Mouse (Mus musculus) midbrain, postnatal 0 days (tissue): ENCODE measurements around the gene Olfr521. TPM values are rescaled to one million over a fixed set of nuclear protein-coding genes. Genes with fewer than 3 reads are reported as not detected.
"Not testable (repeated sequence)": the region's sequence is repeated elsewhere in the genome, so short reads cannot be mapped to it uniquely, and the experiment has no call there.

Experiments used
- ATAC-seq: fragments of 200-750 bp; cut with Nextera tagmentation; 2 replicates; pipeline ENCODE4 v1.8.0; 2017; ENCODE audit warnings: moderate number of reproducible peaks, mild to moderate bottlenecking, moderate TSS enrichment, moderate library complexity; ENCODE audit not compliant: low FRiP score
- DNase-seq: peaks from one replicate; pipeline ENCODE4 v3.0.0-alpha.2; 2015; ENCODE audit warnings: low spot score
- H3K27ac ChIP-seq: fragments of 300-500 bp; sonication (generic); 2 replicates; pipeline ENCODE4 v1.5.1; 2014; ENCODE audit warnings: low read depth, mild to moderate bottlenecking, low read length, mixed read lengths
- H3K27me3 ChIP-seq: fragments of 300-500 bp; sonication (generic); 2 replicates; pipeline ENCODE4 v1.6.1; 2014; ENCODE audit warnings: low read length, control low read depth, mixed read lengths; ENCODE audit not compliant: insufficient read depth
- H3K36me3 ChIP-seq: fragments of 300-500 bp; sonication (generic); 2 replicates; pipeline ENCODE4 v1.6.1; 2014; ENCODE audit warnings: low read length, control low read depth, mixed read lengths; ENCODE audit not compliant: insufficient read depth
- H3K4me1 ChIP-seq: fragments of 300-500 bp; sonication (generic); 2 replicates; pipeline ENCODE4 v1.6.1; 2014; ENCODE audit warnings: mild to moderate bottlenecking, control low read depth, antibody characterized with exemption, low read length, mixed read lengths; ENCODE audit not compliant: insufficient read depth
- H3K4me2 ChIP-seq: fragments of 300-500 bp; sonication (generic); 2 replicates; pipeline ENCODE4 v1.6.1; 2014; ENCODE audit warnings: low read depth, mild to moderate bottlenecking, low read length, mixed read lengths; ENCODE audit not compliant: poor library complexity, severe bottlenecking
- H3K4me3 ChIP-seq: fragments of 300-500 bp; sonication (generic); 2 replicates; pipeline ENCODE4 v1.5.1; 2014; ENCODE audit warnings: low read depth, mild to moderate bottlenecking, low read length, moderate library complexity
- H3K9ac ChIP-seq: fragments of 300-500 bp; sonication (generic); replicated peaks from 2 replicates; pipeline ENCODE4 v1.6.1; 2014; ENCODE audit warnings: mild to moderate bottlenecking, low read length, moderate library complexity, mixed read lengths; ENCODE audit not compliant: poor library complexity, severe bottlenecking
- H3K9me3 ChIP-seq: fragments of 300-500 bp; sonication (generic); 2 replicates; pipeline ENCODE4 v1.6.1; 2016; ENCODE audit warnings: low read length, control low read depth
- CTCF ChIP-seq: IDR thresholded peaks from 2 replicates; pipeline ENCODE4 v1.5.1; 2016; ENCODE audit warnings: antibody characterized with exemption, mild to moderate bottlenecking
- WGBS: fragments of 180-500 bp; shearing (Covaris S2); extraction: QIAGEN DNeasy Blood & Tissue Kit; methylation state at CpG from one replicate; pipeline ENCODE4 v1.1.7; 2014; 5-methylcytosine and 5-hydroxymethylcytosine counted together
- polyA plus RNA-seq: library from polyadenylated mRNA; unstranded; fragments of >200 nt; fragmentation: Nextera tagmentation; extraction: Ambion mirVana; gene quantifications from 2 replicates; pipeline ENCODE4 v1.2.1, GENCODE M21; 2015
- total RNA-seq: library from RNA; depleted of rRNA; stranded (reverse); fragments of >200 nt; gene quantifications from 2 replicates; pipeline ENCODE4 v1.2.3, GENCODE M21; 2014

Gene Olfr521
- total and polyA plus RNA-seq, 2 experiments from 2014 or later, result not detected

DNA sequence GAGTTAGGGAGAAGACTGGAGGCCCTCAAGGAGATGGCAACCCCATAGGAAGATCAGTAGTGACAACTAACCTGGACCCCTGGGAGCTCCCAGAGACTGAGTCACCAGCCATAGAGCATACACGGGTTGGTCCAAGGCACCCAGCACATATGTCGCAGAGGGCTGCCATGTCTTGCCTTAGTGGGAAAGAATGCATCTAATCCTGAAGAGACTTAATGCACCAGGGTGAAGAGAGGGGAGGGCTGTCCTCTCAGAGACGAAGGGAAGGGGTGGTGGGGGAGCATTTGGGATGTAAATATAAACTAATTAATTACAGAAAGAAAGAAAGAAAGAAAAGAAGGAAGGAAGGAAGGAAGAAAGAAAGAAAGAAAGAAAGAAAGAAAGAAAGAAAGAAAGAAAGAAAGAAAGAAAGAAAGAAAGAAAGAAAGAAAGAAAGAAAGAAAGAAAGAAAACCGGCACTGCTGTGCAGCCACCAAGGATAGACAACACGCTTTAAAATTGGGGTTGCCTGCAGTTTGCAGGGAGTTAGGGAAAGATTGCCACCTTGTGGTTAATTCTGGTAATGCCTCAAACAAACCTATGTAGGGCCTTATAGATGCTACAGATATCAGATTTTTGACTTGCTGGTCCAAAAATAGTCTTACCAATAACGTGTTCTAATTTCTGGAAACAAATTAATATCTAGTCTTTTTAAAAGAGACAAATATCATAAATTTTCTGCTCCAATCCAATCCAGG is 34.8 kb downstream of the Olfr521 start:
- Histone ChIP-seq H3K9me3 (no peaks in the 10 kb centered on the region), H3K4me2 (no peak overlapping the region), H3K9ac (no peak overlapping the region), H3K27ac (no peak overlapping the region), H3K27me3 (no peaks in the 10 kb centered on the region), H3K36me3 (no peaks in the 10 kb centered on the region), H3K4me3 (no peak overlapping the region), H3K4me1 (0 out of 2 replicates have a peak, but pooled peaks cover 4% of the 10 kb centered on the region)
- 34% methylated on average over 6 of the region's 6 CpGs for WGBS
- ATAC-seq (no peak), DNase-seq (peak; percentile 91)
- peak; percentile 93 for TF ChIP-seq CTCF

GRCm38 (mm10) chr7:99799118-99799517 is 35.8 kb downstream of the Olfr521 start:
- no peaks in the 10 kb centered on the region for H3K36me3 ChIP-seq
- no peaks in the 10 kb centered on the region for H3K9me3 ChIP-seq
- no peak overlapping the region for H3K4me2 ChIP-seq
- H3K9ac ChIP-seq, result no peak overlapping the region
- H3K27ac ChIP-seq, result no peak overlapping the region
- H3K27me3 ChIP-seq, result no peaks in the 10 kb centered on the region
- no peak overlapping the region for H3K4me3 ChIP-seq
- H3K4me1 ChIP-seq, result 0 out of 2 replicates have a peak, but pooled peaks cover 4% of the 10 kb centered on the region
- 79% methylated on average over 7 of the region's 7 CpGs for WGBS
- DNase-seq (no peak), ATAC-seq (no peak)
- TF ChIP-seq CTCF, result no peak

GRCm38 (mm10) chr7:99803535-99803934 is 40.2 kb downstream of the Olfr521 start:
- H3K4me2 ChIP-seq, result no peak overlapping the region
- ATAC-seq, result no peak
- 70% methylated on average over 8 of the region's 8 CpGs for WGBS

GRCm38 (mm10) chr7:99804033-99804432 is 40.7 kb downstream of the Olfr521 start:
- not testable (repeated sequence) for H3K27ac ChIP-seq, H3K4me3 ChIP-seq, DNase-seq, H3K4me1 ChIP-seq, H3K9me3 ChIP-seq, ATAC-seq, H3K27me3 ChIP-seq, H3K9ac ChIP-seq, H3K36me3 ChIP-seq, H3K4me2 ChIP-seq
- WGBS, result 85% methylated on average over 3 of the region's 3 CpGs

More at GRCm38 (mm10) chr7:99803535-99803934, 40.2 kb downstream of the Olfr521 start:
- TF ChIP-seq CTCF, result no peak
- Histone ChIP-seq H3K36me3 (no peaks in the 10 kb centered on the region), H3K27me3 (no peaks in the 10 kb centered on the region), H3K4me1 (no peaks in the 10 kb centered on the region), H3K9ac (no peak overlapping the region), H3K4me3 (no peak overlapping the region), H3K9me3 (no peaks in the 10 kb centered on the region), H3K27ac (no peak overlapping the region)
- DNase-seq, result no peak

- Histone ChIP-seq H3K27ac (no peak overlapping the region), H3K9ac (no peak overlapping the region), H3K4me2 (no peak overlapping the region), H3K36me3 (no peaks in the 10 kb centered on the region), H3K4me1 (no peaks in the 10 kb centered on the region), H3K9me3 (no peaks in the 10 kb centered on the region), H3K27me3 (no peaks in the 10 kb centered on the region), H3K4me3 (no peak overlapping the region)
- TF ChIP-seq CTCF, result no peak
- WGBS, result 90% methylated on average over 1 of the region's 1 CpGs
- DNase-seq (no peak), ATAC-seq (no peak)
These were observed 42.0 kb downstream of the Olfr521 start for GRCm38 (mm10) chr7:99805340-99805739.

- not testable (repeated sequence) for H3K4me3 ChIP-seq, H3K27me3 ChIP-seq, ATAC-seq, H3K9ac ChIP-seq, H3K9me3 ChIP-seq, H3K4me1 ChIP-seq, H3K27ac ChIP-seq, H3K4me2 ChIP-seq, H3K36me3 ChIP-seq, DNase-seq
- 86% methylated on average over 7 of the region's 7 CpGs for WGBS
These were observed 43.7 kb downstream of the Olfr521 start for GRCm38 (mm10) chr7:99807043-99807442.
